Mouse (Mus musculus): Measurements from ENCODE around the gene Panx2.
A peak's percentile ranks its signal among the peaks of the same experiment; 100 is the strongest.

The Panx2 gene

GRCm38 (mm10) chr15:89059161-89059931 lies at the start of gene Panx2:
Panx2 (plus strand) TSS chr15:89059734.
- no peak for DNase-seq (ENCODE audit: low read depth, low spot score)

- DNase-seq (ENCODE audit: low read depth, low spot score): no peak
Observed at GRCm38 (mm10) chr15:89016722-89017121, 42.8 kb upstream of the Panx2 start.

GRCm38 (mm10) chr15:89020085-89020484 lies 39.4 kb upstream of the Panx2 start:
- DNase-seq (ENCODE audit: low read depth, low spot score): no peak

GRCm38 (mm10) chr15:89020492-89020891 lies 39.0 kb upstream of the Panx2 start:
- no peak for DNase-seq (ENCODE audit: low read depth, low spot score)

GRCm38 (mm10) chr15:89044381-89044780 lies 15.2 kb upstream of the Panx2 start:
- peak; percentile 24 for DNase-seq (ENCODE audit: low read depth, low spot score)

- no peak for DNase-seq (ENCODE audit: low read depth, low spot score)
Observed at GRCm38 (mm10) chr15:89046356-89046755, 13.2 kb upstream of the Panx2 start.

- no peak for DNase-seq (ENCODE audit: low read depth, low spot score)
Observed at GRCm38 (mm10) chr15:89054666-89055065, 4.9 kb upstream of the Panx2 start.

GRCm38 (mm10) chr15:89058736-89059135 lies 798 bp upstream of the Panx2 start:
- no peak for DNase-seq (ENCODE audit: low read depth, low spot score)

- no peak for DNase-seq (ENCODE audit: low read depth, low spot score)
Observed at GRCm38 (mm10) chr15:89060032-89060681, 623 bp downstream of the Panx2 start.

GRCm38 (mm10) chr15:89060811-89061460 lies 1.4 kb downstream of the Panx2 start:
- DNase-seq (ENCODE audit: low read depth, low spot score): no peak

- no peak for DNase-seq (ENCODE audit: low read depth, low spot score)
Observed at GRCm38 (mm10) chr15:89061761-89062517, 2.4 kb downstream of the Panx2 start.

GRCm38 (mm10) chr15:89062518-89062910 lies 3.0 kb downstream of the Panx2 start:
- DNase-seq (ENCODE audit: low read depth, low spot score): no peak

GRCm38 (mm10) chr15:89063001-89063400 lies 3.5 kb downstream of the Panx2 start:
- DNase-seq (ENCODE audit: low read depth, low spot score): no peak

- DNase-seq (ENCODE audit: low read depth, low spot score): no peak
Observed at GRCm38 (mm10) chr15:89063536-89063935, 4.0 kb downstream of the Panx2 start.

- no peak for DNase-seq (ENCODE audit: low read depth, low spot score)
Observed at GRCm38 (mm10) chr15:89064891-89065290, 5.4 kb downstream of the Panx2 start.

GRCm38 (mm10) chr15:89067609-89068008 lies 8.1 kb downstream of the Panx2 start:
- DNase-seq (ENCODE audit: low read depth, low spot score): no peak

- DNase-seq (ENCODE audit: low read depth, low spot score): no peak
Observed at GRCm38 (mm10) chr15:89068226-89068625, 8.7 kb downstream of the Panx2 start.

- DNase-seq (ENCODE audit: low read depth, low spot score): no peak
Observed at GRCm38 (mm10) chr15:89069336-89069840, 9.9 kb downstream of the Panx2 start.

- DNase-seq (ENCODE audit: low read depth, low spot score): no peak
Observed at GRCm38 (mm10) chr15:89070606-89071005, 11.1 kb downstream of the Panx2 start.

GRCm38 (mm10) chr15:89073993-89074603 lies 14.6 kb downstream of the Panx2 start:
- DNase-seq (ENCODE audit: low read depth, low spot score): no peak

All from A20 (cell line).